Mouse (Mus musculus) heart, embryonic 16.5 days (tissue): ENCODE measurements at regions not wholly inside any gene's neighbourhood (a gene's known extent, or its start where the extent isn't known, plus 50 kb on each side); places are given as distances from the start of the nearest gene placed in this dataset.

Source experiments
- ATAC-seq: fragments of 200-750 bp; cut with Nextera tagmentation; replicated peaks from 2 replicates; pipeline ENCODE4 v1.8.0; 2017; ENCODE audit warnings: moderate number of reproducible peaks; ENCODE audit not compliant: insufficient read depth, low FRiP score; ENCODE audit errors: extremely low read depth
- H3K27ac ChIP-seq: fragments of 300-500 bp; sonication (generic); 2 replicates; pipeline ENCODE4 v1.5.1; 2014; ENCODE audit warnings: mild to moderate bottlenecking, low read length, control low read depth, moderate library complexity
- H3K27me3 ChIP-seq: fragments of 300-500 bp; sonication (generic); 2 replicates; pipeline ENCODE4 v1.6.1; 2014; ENCODE audit warnings: low read length, mixed read lengths; ENCODE audit not compliant: control insufficient read depth, insufficient read depth
- H3K36me3 ChIP-seq: fragments of 300-500 bp; sonication (generic); 2 replicates; pipeline ENCODE4 v1.6.1; 2014; ENCODE audit not compliant: control insufficient read depth, insufficient read depth
- H3K4me1 ChIP-seq: fragments of 300-500 bp; sonication (generic); 2 replicates; pipeline ENCODE4 v1.6.1; 2014; ENCODE audit warnings: low read length, mixed read lengths; ENCODE audit not compliant: control insufficient read depth, insufficient read depth
- H3K4me2 ChIP-seq: fragments of 300-500 bp; sonication (generic); 2 replicates; pipeline ENCODE4 v1.6.1; 2014; ENCODE audit warnings: low read depth, mild to moderate bottlenecking, control low read depth, low read length
- H3K4me3 ChIP-seq: fragments of 300-500 bp; sonication (generic); 2 replicates; pipeline ENCODE4 v1.5.1; 2014; ENCODE audit warnings: mild to moderate bottlenecking, control low read depth, low read length
- H3K9ac ChIP-seq: fragments of 300-500 bp; sonication (generic); 2 replicates; pipeline ENCODE4 v1.6.1; 2014; ENCODE audit warnings: low read length, control low read depth
- H3K9me3 ChIP-seq: fragments of 300-500 bp; sonication (generic); replicated peaks from 2 replicates; pipeline ENCODE4 v1.6.1; 2016; ENCODE audit warnings: low read length; ENCODE audit not compliant: control insufficient read depth
- WGBS: fragments of 180-500 bp; shearing (Covaris S2); extraction: QIAGEN DNeasy Blood & Tissue Kit; methylation state at CpG from one replicate; pipeline ENCODE4 v1.1.7; 2014; 5-methylcytosine and 5-hydroxymethylcytosine counted together

- 80% methylated on average over 7 of the region's 7 CpGs for WGBS
- no peak for ATAC-seq
These were observed 51.2 kb upstream of the Tanc2 start for GRCm38 (mm10) chr11:105538421-105539210.

DNA sequence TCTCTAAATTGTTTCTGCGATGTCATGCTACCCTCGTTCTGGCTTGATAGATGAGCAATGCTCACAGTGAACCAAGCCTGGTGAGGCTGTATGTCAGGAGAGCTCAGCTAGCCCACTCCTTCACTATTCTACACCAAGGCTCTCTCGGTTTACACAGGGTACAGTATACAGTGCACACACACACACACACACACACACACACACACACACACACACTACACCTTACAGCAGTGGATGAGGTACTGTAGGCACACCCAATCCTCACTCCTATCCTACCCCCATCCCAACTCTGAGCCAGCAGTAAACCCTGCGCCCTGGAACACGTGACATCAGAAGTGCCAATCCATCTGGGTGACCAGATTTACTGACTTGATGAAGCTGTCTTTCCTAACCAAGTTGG, 57.2 kb upstream of the Tanc2 start:
- no peak overlapping the region for H3K9ac ChIP-seq
- H3K9me3 ChIP-seq = no peaks in the 10 kb centered on the region
- no peak overlapping the region for H3K27ac ChIP-seq
- no peak overlapping the region for H3K4me2 ChIP-seq
- H3K27me3 ChIP-seq = no peaks in the 10 kb centered on the region
- WGBS = 78% methylated on average over 5 of the region's 5 CpGs
- no peaks in the 10 kb centered on the region for H3K4me1 ChIP-seq
- H3K36me3 ChIP-seq = no peaks in the 10 kb centered on the region
- no peak for ATAC-seq
- H3K4me3 ChIP-seq = no peak overlapping the region

More at GRCm38 (mm10) chr11:105538421-105539210, 51.2 kb upstream of the Tanc2 start:
- Histone ChIP-seq H3K27ac (no peak overlapping the region), H3K27me3 (no peaks in the 10 kb centered on the region), H3K4me3 (no peak overlapping the region), H3K4me2 (no peak overlapping the region), H3K9ac (no peak overlapping the region), H3K36me3 (no peaks in the 10 kb centered on the region), H3K9me3 (no peaks in the 10 kb centered on the region), H3K4me1 (peaks cover 3% of the 10 kb centered on the region; the same call in 1 of the 2 replicates)

- no peaks in the 10 kb centered on the region for H3K36me3 ChIP-seq
- no peak overlapping the region for H3K9ac ChIP-seq
- no peaks in the 10 kb centered on the region for H3K27me3 ChIP-seq
- 74% methylated on average over 10 of the region's 10 CpGs for WGBS
- H3K4me3 ChIP-seq = no peak overlapping the region
- H3K27ac ChIP-seq = no peak overlapping the region
- no peaks in the 10 kb centered on the region for H3K9me3 ChIP-seq
- no peak; the same call in 1 of the 2 replicates for ATAC-seq
- H3K4me2 ChIP-seq = no peak overlapping the region
- H3K4me1 ChIP-seq = peaks cover 2% of the 10 kb centered on the region
These were observed 59.1 kb upstream of the Tanc2 start for GRCm38 (mm10) chr11:105530711-105531157.

DNA sequence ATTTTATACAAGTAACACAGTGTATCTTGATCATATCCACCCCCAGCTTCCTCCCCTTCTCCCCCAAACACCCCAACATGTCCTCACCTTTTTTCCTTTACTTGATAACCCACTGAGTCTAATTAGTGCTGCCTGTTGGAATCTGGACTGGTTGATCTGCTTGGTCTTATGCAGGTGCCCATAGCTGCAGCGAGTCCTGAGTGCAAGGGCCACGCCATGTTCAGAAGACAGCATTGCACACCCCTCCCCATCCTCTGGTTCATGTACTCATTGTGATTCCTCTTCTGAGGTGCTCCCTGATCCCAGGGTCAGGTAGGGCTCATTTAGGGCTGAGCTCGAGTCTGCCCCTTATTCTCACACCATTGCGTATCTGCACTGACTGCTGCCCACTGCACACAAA, 63.7 kb upstream of the Tanc2 start:
- 84% methylated on average over 4 of the region's 4 CpGs for WGBS
- Histone ChIP-seq H3K27ac (no peak overlapping the region), H3K9ac (no peak overlapping the region)

GRCm38 (mm10) chr11:105525608-105526007, 64.2 kb upstream of the Tanc2 start:
- peak; percentile 69 for ATAC-seq
- no peak overlapping the region for H3K4me2 ChIP-seq
- H3K36me3 ChIP-seq = no peaks in the 10 kb centered on the region

More for the DNA sequence above, 63.7 kb upstream of the Tanc2 start:
- no peak overlapping the region for H3K4me2 ChIP-seq
- peaks cover 6% of the 10 kb centered on the region for H3K4me1 ChIP-seq
- ATAC-seq = no peak
- no peak overlapping the region for H3K4me3 ChIP-seq
- H3K36me3 ChIP-seq = no peaks in the 10 kb centered on the region
- H3K9me3 ChIP-seq = no peaks in the 10 kb centered on the region
- no peaks in the 10 kb centered on the region for H3K27me3 ChIP-seq

DNA sequence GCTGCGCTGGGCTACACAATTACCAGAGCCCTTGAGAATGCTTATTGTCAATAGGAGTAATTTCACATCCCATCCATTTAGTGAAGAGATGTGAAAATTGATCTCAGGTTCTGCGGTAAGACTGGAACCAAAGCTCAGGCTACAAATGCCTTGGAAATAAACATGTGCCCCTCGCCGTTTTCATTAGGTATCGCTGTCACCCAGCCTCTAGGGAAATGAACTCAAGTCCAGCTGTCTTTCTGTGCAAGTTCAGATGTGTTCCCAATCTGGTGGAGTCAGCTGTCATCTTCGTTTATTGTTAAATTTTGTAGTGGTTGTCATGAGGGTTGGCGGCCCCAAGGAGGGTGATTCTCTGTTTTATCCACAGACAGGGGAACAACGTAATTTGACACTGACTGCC, 65.4 kb upstream of the Tanc2 start:
- no peak overlapping the region for H3K9ac ChIP-seq
- H3K9me3 ChIP-seq = no peaks in the 10 kb centered on the region
- no peaks in the 10 kb centered on the region for H3K36me3 ChIP-seq
- H3K4me2 ChIP-seq = no peak overlapping the region
- WGBS = 70% methylated on average over 8 of the region's 8 CpGs
- H3K4me1 ChIP-seq = peaks cover 6% of the 10 kb centered on the region
- H3K4me3 ChIP-seq = no peak overlapping the region
- ATAC-seq = no peak
- no peaks in the 10 kb centered on the region for H3K27me3 ChIP-seq
- no peak overlapping the region for H3K27ac ChIP-seq

More at GRCm38 (mm10) chr11:105525608-105526007, 64.2 kb upstream of the Tanc2 start:
- 23% methylated on average over 5 of the region's 5 CpGs for WGBS
- peak overlapping the region; percentile 42; the same call in 1 of the 2 replicates for H3K27ac ChIP-seq
- H3K27me3 ChIP-seq = no peaks in the 10 kb centered on the region
- H3K9ac ChIP-seq = no peak overlapping the region
- no peaks in the 10 kb centered on the region for H3K9me3 ChIP-seq
- H3K4me3 ChIP-seq = no peak overlapping the region
- peaks cover 6% of the 10 kb centered on the region for H3K4me1 ChIP-seq

- Histone ChIP-seq H3K4me3 (no peak overlapping the region), H3K4me1 (peaks cover 6% of the 10 kb centered on the region), H3K9ac (no peak overlapping the region), H3K36me3 (no peaks in the 10 kb centered on the region), H3K27ac (no peak overlapping the region), H3K4me2 (no peak overlapping the region), H3K9me3 (no peaks in the 10 kb centered on the region), H3K27me3 (no peaks in the 10 kb centered on the region)
- 62% methylated on average over 8 of the region's 8 CpGs for WGBS
- no peak for ATAC-seq
These were observed 66.0 kb upstream of the Tanc2 start for GRCm38 (mm10) chr11:105523765-105524164.

GRCm38 (mm10) chr11:105520398-105520797, 63.9 kb upstream of the March10 start:
- H3K4me2 ChIP-seq = no peak overlapping the region
- H3K9ac ChIP-seq = no peak overlapping the region
- WGBS = 87% methylated on average over 3 of the region's 3 CpGs
- no peak for ATAC-seq
- no peak overlapping the region for H3K4me3 ChIP-seq
- H3K27ac ChIP-seq = no peak overlapping the region
- H3K4me1 ChIP-seq = peaks cover under 1% of the 10 kb centered on the region; the same call in 1 of the 2 replicates
- no peaks in the 10 kb centered on the region; the same call in 1 of the 2 replicates for H3K9me3 ChIP-seq
- no peaks in the 10 kb centered on the region for H3K27me3 ChIP-seq
- H3K36me3 ChIP-seq = no peaks in the 10 kb centered on the region

- peaks cover 13% of the 10 kb centered on the region for H3K4me1 ChIP-seq
- H3K4me2 ChIP-seq = no peak overlapping the region
- ATAC-seq = no peak
- no peaks in the 10 kb centered on the region for H3K36me3 ChIP-seq
- H3K27me3 ChIP-seq = no peaks in the 10 kb centered on the region
- H3K9me3 ChIP-seq = no peaks in the 10 kb centered on the region; the same call in 1 of the 2 replicates
- no peak overlapping the region for H3K27ac ChIP-seq
- no peak overlapping the region for H3K4me3 ChIP-seq
- H3K9ac ChIP-seq = no peak overlapping the region
- whole genome bisulfite sequencing = 73% methylated on average over 10 of the region's 10 CpGs
These were observed 56.7 kb upstream of the March10 start for GRCm38 (mm10) chr11:105513275-105513674.
